Mouse (Mus musculus) left cerebral cortex, adult 9 months (tissue): ENCODE results near the gene Bmpr1a.
"Not testable (repeated sequence)": the region's sequence is repeated elsewhere in the genome, so short reads cannot be mapped to it uniquely, and the experiment has no call there.

Experiments used
- DNase-seq, 2 experiments: peaks; one replicate each; pipeline ENCODE4 v3.0.0; 2022; ENCODE audit warnings: low spot score in 2 of 2

Bmpr1a gene

DNA sequence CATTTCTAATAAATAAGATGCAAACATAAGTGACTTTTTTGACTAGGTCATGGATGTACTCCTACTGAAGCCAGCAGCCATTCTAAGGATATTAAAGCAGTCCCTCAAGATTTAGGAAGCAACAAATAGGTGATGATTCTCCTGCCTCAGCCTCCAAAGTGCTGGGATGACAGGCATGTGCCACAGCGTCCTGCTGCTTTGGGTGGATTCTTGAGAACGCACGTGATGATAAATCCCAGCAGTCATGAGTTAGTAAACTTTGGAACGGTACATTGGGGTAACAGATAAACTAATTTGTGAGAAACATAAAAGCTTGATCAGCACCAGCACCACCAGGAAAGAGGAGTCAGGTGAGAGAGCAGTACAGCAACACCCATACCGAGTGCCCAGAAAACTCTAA lies 52.7 kb downstream of the Bmpr1a start:
- DNase-seq, result no peak

DNA sequence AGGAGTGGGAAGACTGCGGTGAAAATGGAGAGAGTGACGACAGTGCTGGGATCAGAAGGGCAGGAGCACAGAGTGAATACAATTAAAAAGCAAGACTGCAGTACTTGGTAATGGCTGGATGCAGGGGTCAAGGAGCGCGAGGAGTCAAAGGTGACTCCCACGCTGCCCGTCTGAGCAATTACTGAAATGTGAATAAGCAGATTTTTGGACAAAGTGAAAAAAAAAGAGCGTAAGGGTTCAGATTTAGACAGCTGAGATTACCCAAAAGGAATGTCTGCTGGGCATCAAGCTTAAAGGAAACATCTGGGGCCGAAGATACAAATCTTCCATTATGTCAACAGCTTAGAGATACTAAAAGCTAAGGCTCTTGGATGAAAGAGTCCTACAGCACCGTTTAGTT lies 53.3 kb downstream of the Bmpr1a start:
- DNase-seq, result no peak

DNA sequence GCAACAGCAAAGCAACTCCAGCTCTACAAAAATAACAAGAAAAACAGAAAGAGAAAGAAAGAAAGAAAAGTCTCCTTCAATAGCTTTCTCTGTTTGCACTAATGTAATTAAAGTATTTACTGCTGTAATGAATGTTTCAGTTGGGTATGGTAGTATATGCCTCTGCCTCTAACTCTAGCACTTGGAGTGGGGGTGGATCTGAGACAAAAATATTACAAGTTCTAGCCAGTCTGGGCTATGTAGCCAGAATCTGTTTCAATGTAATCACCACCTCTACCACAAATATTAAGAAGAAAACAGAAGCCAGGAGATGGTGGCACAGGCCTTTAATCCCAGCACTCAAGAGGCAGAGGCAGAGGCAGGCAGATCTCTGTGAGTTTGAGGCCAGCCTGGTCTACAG lies 54.7 kb downstream of the Bmpr1a start:
- DNase-seq, result no peak

DNA sequence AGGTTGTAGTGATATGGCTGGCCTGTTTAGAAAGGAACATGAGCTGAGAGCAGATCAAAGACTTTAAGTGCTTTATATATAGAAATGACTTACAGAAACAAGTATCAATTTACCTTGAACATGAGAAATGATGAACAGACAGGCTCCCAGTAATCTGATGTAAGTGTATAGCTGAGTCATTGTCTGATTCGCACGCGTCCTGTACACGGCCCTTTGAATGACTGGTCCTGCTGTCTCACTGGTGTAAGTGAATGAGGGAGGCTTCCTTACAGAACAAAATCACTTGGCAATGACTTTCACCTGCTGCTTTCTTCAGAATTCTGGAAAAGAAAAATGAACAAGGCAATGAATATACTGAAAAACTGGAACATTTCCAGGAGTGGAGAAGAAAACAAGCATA lies 55.5 kb downstream of the Bmpr1a start:
- DNase-seq, result peak in 1 of 2 experiments; percentile 25

GRCm38 (mm10) chr14:34446624-34447023 lies 56.5 kb downstream of the Bmpr1a start:
- DNase-seq, result no peak

DNA sequence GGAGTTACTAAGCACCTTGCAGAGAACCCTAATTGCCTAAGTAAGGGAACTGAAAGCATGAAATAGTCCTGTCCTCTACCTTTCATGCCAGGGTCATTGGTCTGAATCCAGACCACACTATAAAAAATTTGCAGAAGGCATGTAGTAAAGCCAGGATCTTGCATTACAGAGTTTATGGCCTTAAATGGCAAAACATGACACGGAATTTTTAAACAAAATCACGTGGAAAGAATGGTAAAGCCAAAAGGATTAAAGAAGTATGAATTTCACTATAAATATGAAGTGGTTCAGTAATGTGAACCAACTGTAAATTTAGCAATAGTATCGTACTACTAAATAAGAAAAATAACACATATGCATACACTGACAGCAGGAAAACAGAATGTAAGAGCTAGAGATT lies 57.8 kb downstream of the Bmpr1a start:
- DNase-seq, result no peak

- no peak for DNase-seq
Observed at GRCm38 (mm10) chr14:34444924-34445323, 58.2 kb downstream of the Bmpr1a start.

DNA sequence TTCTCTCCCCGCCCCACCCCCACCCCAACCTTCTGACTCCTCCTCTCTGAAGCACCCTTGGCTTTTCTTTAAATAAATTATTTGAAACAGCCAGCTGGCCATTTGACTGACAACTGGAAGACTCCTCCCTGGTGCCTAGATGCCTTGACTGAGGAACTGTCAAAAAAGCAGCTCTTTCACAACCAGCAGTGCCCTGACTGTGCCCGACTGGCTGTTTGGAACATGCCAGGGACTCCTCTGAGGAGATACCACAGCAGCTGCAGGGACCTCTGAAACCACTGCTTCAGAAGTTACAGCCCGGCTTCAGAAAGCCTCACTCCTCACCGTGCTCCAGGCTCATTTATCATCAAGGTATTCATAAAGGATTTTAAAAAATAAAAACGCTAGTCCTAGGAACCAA lies 58.8 kb downstream of the Bmpr1a start:
- no peak for DNase-seq

DNA sequence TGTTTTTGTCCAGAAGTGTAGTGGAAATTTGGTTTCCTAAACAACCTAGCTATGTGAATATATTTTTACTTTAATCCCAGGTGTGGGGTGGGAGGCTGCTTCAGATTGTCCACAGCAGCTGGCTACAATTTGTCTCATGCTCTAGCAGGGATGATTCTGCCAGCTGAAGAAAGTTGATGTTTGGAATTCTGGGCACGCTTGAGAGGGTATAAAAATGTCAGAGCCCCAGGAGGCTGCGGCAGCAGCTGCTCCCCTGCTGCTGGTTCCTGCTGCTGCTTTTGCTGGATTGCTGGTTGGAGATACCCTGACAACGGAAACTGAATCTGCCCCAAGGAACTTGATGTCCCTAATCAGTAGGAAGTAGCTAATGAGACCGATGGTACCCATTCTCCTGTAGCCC lies 60.6 kb downstream of the Bmpr1a start:
- DNase-seq, result no peak

DNA sequence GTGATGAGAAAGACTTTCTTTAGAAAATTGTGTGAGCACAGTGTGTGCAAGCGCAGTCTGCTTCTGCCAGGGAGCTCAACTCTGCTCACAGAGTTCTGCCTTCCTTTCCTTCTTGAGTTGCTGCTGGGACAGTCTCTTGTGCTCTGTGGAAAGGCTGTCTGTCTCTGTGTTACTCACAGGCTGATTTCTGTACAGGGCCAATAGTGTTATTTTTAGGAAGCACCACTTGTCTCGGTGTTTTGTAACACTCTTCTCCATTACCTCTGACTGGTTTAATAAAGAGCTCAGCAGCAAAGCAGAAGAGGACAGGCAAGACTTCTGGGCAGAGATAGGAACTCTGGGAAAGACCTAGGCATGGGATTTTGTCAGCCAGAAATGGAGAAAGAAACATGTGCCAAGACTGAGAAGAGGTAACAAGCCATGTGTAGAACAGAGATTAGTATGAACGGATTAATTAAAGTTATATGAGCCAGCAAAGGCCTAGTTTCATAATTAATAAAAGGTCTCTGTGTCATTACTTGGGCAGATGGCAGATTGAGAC lies 62.5 kb downstream of the Bmpr1a start:
- no peak for DNase-seq

- no peak for DNase-seq
Observed at GRCm38 (mm10) chr14:34429069-34429468, 74.1 kb downstream of the Bmpr1a start.

DNA sequence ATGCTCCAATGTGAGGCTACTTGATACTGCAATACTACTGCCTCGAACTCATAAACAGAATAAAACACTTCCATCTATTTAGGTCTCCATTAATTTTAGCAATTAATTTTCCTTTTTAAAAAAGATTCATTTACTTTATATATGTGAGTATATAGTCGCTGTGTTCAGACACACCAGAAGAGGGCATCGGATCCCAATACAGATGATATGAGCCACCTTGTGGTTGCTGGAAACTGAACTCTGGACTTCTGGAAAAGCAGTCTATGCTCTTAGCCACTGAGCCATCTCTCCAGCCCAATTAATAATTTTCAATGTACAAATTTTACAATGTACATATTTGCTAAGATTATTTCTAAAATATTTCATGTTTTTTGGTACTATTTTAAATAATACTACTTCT lies 74.9 kb downstream of the Bmpr1a start:
- no peak for DNase-seq

GRCm38 (mm10) chr14:34421078-34421477 lies 82.1 kb downstream of the Bmpr1a start:
- DNase-seq, result no peak

- no peak for DNase-seq
Observed at GRCm38 (mm10) chr14:34417501-34417900, 85.6 kb downstream of the Bmpr1a start.

- DNase-seq, result not testable (repeated sequence)
Observed at GRCm38 (mm10) chr14:34416946-34417345, 86.2 kb downstream of the Bmpr1a start.

DNA sequence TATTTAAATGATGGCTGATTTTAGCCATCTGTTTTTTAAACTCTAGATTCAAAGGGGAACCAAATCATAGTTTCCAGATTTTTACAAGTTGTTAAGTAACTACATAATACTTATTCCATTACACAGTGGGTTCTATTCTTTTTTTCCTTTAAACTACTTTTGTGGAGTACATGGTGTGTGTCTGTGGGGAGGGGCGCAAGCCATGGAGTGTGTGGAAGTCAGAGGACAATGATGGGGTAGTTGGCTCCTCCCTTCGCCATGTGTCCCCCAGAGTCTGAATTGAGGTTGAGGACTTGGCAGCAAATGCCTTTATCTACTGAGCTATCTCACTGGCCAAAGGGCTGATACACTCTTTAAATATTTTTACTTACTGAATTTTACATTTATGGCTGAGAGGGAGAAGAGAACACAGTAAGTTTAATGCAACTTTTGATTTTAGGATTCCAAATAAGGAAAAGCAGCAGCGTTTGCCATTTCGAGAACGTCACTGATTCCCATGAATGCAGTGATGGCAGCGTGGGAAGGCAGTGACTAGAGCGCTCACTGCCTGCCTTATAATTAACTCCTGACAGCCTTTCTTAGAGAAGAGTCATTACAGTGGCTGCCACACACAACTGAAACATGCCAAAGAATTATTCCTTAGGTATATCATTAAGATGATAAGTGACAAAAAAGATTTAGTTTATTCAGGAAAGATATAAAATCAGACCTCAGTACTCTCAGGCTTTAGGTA lies 90.8 kb downstream of the Bmpr1a start:
- no peak for DNase-seq

GRCm38 (mm10) chr14:34410716-34411115 lies 92.4 kb downstream of the Bmpr1a start:
- no peak for DNase-seq

- DNase-seq, result no peak
Observed at GRCm38 (mm10) chr14:34403424-34403823, 99.7 kb downstream of the Bmpr1a start.

DNA sequence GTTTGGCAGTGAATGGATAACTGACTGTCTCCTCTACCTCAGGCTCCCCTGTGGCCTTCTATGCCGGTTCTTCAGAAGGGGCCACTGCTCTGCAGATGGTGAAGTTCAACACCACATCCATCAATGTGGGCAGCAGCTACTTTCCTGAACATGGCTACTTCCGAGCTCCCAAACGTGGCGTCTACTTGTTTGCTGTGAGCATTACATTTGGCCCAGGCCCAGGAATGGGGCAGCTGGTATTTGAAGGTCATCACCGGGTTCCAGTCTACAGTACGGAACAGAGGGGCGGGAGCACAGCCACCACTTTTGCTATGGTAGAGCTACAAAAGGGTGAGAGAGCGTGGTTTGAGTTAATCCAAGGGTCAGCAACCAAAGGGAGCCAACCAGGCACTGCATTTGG lies 100.3 kb downstream of the Bmpr1a start:
- DNase-seq, result no peak

DNA sequence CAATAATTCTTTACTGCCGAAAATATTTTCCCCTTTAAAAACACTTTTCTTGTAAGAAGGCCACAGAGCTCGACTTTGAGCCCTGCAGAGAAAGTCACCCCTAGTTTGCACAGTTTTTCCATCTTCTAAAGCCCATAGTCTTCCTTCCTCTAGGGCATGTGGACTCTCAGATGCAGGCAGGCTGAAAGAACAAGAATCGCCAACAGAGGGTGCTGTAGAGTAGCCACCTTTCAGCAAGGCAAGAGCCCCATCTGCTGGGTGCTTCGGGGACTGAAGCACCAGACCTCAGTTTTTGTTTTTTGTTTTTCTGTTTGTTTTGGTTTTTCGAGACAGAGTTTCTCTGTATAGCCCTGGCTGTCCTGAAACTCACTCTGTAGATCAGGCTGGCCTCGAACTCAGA lies 102.0 kb downstream of the Bmpr1a start:
- DNase-seq, result peak in 1 of 2 experiments; percentile 76

GRCm38 (mm10) chr14:34400021-34400420 lies 103.1 kb downstream of the Bmpr1a start:
- DNase-seq, result no peak

DNA sequence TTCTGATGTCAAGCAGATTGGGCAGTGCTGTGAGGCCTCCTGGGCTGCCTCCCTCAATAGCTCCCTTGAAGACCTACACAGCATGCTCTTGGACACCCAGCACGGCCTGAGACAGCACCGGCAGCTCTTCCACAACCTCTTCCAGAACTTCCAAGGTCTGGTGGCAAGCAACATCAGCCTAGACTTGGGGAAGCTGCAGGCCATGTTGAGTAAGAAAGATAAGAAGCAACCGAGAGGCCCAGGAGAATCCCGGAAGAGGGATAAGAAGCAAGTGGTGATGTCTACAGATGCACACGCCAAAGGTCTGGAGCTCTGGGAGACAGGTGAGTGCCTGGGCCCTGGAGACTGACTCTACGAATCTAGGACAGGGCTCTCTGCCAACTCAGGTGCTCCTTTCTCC lies 103.8 kb downstream of the Bmpr1a start:
- DNase-seq, result no peak

GRCm38 (mm10) chr14:34398901-34399300 lies 104.2 kb downstream of the Bmpr1a start:
- no peak for DNase-seq

DNA sequence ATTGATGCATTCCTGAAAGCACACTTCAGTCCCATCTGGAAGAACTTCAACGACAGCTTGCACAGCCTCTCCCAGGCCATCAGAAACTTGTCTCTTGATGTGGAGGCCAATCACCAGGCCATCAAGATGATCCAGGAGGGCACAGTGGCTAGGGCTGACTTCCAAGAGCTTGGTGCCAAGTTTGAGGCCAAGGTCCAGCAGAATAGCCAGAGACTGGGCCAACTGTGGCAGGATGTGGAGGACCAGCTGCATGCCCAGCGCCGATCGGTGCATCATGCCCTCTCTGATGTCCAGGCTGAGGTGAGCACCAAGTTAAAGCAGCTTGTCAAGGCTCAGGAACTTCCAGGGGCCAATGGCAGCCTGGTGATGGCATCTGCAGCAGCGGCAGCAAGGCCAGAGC lies 105.3 kb downstream of the Bmpr1a start:
- no peak for DNase-seq
